ENCODE assay signal across 14 mouse cellular contexts in the genomic region with DNA sequence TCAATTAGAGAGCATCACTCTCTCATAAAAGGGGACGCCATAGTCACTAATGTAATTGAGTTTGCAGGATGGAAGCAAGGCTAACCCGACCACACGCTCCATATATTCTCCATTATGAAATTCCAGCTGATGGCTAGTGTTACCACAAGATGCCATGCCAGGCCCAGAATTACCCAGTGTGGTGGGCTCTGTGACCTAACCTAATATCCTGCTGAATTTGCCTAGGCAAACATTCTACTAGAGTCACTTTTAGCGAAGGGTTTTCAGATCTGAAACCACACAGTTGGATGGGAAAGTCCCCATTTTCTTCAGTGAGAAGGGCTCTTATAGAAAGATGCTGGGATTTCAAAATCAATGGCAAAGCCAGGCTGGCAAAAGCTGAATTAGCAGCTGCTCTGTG.
DNase-seq lines count a peak whose midpoint lies in the region; ATAC-seq lines count a peak whose summit lies in the region.
"Had no signal": no experiment of that assay in that cellular context is flagged by ENCODE, and none has a peak within 500 bp of the region (broad histone marks: within the 10 kb centered on the region; RNA-seq: fewer than 3 reads in every experiment).

No protein-coding gene starts in this region.

- DNase-seq in embryonic facial prominence, embryonic 10.5 days (ENCODE audit: low spot score), result no peak
- DNase-seq in lung, adult 18-20 months, result no peak
- DNase-seq in layer of hippocampus, adult 9-10 months (ENCODE audit: low spot score), result no peak
- DNase-seq in adrenal gland, postnatal 10 days, result no peak
- DNase-seq: cerebellum, adult 11 months; cerebellum, postnatal 25 days; layer of hippocampus, postnatal 36 days had no signal

- H3K9me3 ChIP-seq in embryonic facial prominence, embryonic 13.5 days, result no peaks in the 10 kb centered on the region
- no peaks in the 10 kb centered on the region for H3K9me3 ChIP-seq in embryonic facial prominence, embryonic 10.5 days
- no peaks in the 10 kb centered on the region for H3K9me3 ChIP-seq in lung, embryonic 15.5 days
- no peaks in the 10 kb centered on the region for H3K9me3 ChIP-seq in stomach, embryonic 14.5 days (ENCODE audit: control insufficient read depth, low read depth, low read length)
- H3K9me3 ChIP-seq: forebrain, embryonic 10.5 days; limb, embryonic 12.5 days; midbrain, embryonic 15.5 days had no signal

- H3K4me2 ChIP-seq in embryonic facial prominence, embryonic 13.5 days, result 0 out of 2 replicates have a peak overlapping the region, but pooled peaks have one; percentile 16
- H3K4me2 ChIP-seq in lung, embryonic 15.5 days, result no peak overlapping the region
- H3K4me2 ChIP-seq in stomach, embryonic 14.5 days (replicated peaks; ENCODE audit: low read depth, low read length), result no peak overlapping the region
- H3K4me2 ChIP-seq: limb, embryonic 12.5 days; midbrain, embryonic 15.5 days had no signal

- H3K9ac ChIP-seq in embryonic facial prominence, embryonic 13.5 days, result no peak overlapping the region
- H3K9ac ChIP-seq in lung, embryonic 15.5 days, result no peak overlapping the region
- no peak overlapping the region for H3K9ac ChIP-seq in stomach, embryonic 14.5 days (replicated peaks; ENCODE audit: low read depth, low read length)
- H3K9ac ChIP-seq: limb, embryonic 12.5 days; midbrain, embryonic 15.5 days had no signal

- 52% methylated on average over 4 of the region's 4 CpGs for WGBS in embryonic facial prominence, embryonic 13.5 days
- WGBS in embryonic facial prominence, embryonic 10.5 days, result 85% methylated on average over 4 of the region's 4 CpGs
- 80% methylated on average over 4 of the region's 4 CpGs for WGBS in lung, embryonic 15.5 days
- WGBS in stomach, embryonic 14.5 days, result 78% methylated on average over 4 of the region's 4 CpGs

- H3K4me3 ChIP-seq in embryonic facial prominence, embryonic 13.5 days, result no peak overlapping the region
- no peak overlapping the region for H3K4me3 ChIP-seq in embryonic facial prominence, embryonic 10.5 days
- H3K4me3 ChIP-seq in lung, embryonic 15.5 days, result no peak overlapping the region
- H3K4me3 ChIP-seq in stomach, embryonic 14.5 days (ENCODE audit: low read depth, low read length), result no peak overlapping the region
- H3K4me3 ChIP-seq: forebrain, embryonic 10.5 days; limb, embryonic 12.5 days; midbrain, embryonic 15.5 days had no signal

- no peak for ATAC-seq in embryonic facial prominence, embryonic 13.5 days (ENCODE audit: insufficient number of reproducible peaks, insufficient read depth, low FRiP score, low TSS enrichment, low read depth)
- ATAC-seq in lung, embryonic 15.5 days (ENCODE audit: borderline replicate concordance, extremely low read depth, low FRiP score, low TSS enrichment), result no peak
- ATAC-seq in inflammation-experienced regulatory T-cells, adult 6 months, result peak; percentile 90
- ATAC-seq in stomach, embryonic 14.5 days (ENCODE audit: insufficient number of reproducible peaks, insufficient read depth, low FRiP score, low read depth), result no peak
- ATAC-seq: midbrain, embryonic 15.5 days had no signal

- no peaks in the 10 kb centered on the region for H3K36me3 ChIP-seq in embryonic facial prominence, embryonic 13.5 days
- H3K36me3 ChIP-seq in embryonic facial prominence, embryonic 10.5 days (replicated peaks), result no peaks in the 10 kb centered on the region
- no peaks in the 10 kb centered on the region for H3K36me3 ChIP-seq in lung, embryonic 15.5 days
- no peaks in the 10 kb centered on the region for H3K36me3 ChIP-seq in stomach, embryonic 14.5 days (ENCODE audit: control insufficient read depth, insufficient read depth, low read length)
- H3K36me3 ChIP-seq: forebrain, embryonic 10.5 days; limb, embryonic 12.5 days; midbrain, embryonic 15.5 days had no signal

- peaks cover 22% of the 10 kb centered on the region for H3K4me1 ChIP-seq in embryonic facial prominence, embryonic 13.5 days
- peaks cover 31% of the 10 kb centered on the region for H3K4me1 ChIP-seq in embryonic facial prominence, embryonic 10.5 days
- H3K4me1 ChIP-seq in lung, embryonic 15.5 days, result peaks cover 19% of the 10 kb centered on the region; the same call in 1 of the 2 replicates
- H3K4me1 ChIP-seq in stomach, embryonic 14.5 days (ENCODE audit: control insufficient read depth, insufficient read depth, low read length), result peaks cover 6% of the 10 kb centered on the region
- H3K4me1 ChIP-seq: midbrain, embryonic 15.5 days had no signal

- H3K27me3 ChIP-seq in embryonic facial prominence, embryonic 13.5 days, result no peaks in the 10 kb centered on the region
- peaks cover 5% of the 10 kb centered on the region; the same call in 1 of the 2 replicates for H3K27me3 ChIP-seq in embryonic facial prominence, embryonic 10.5 days (replicated peaks; ENCODE audit: low read depth, poor library complexity, severe bottlenecking)
- no peaks in the 10 kb centered on the region for H3K27me3 ChIP-seq in lung, embryonic 15.5 days
- no peaks in the 10 kb centered on the region for H3K27me3 ChIP-seq in stomach, embryonic 14.5 days (ENCODE audit: control insufficient read depth, insufficient read depth, low read length)
- H3K27me3 ChIP-seq: limb, embryonic 12.5 days; midbrain, embryonic 15.5 days had no signal

- H3K27ac ChIP-seq in embryonic facial prominence, embryonic 13.5 days, result no peak overlapping the region; the same call in 1 of the 2 replicates
- no peak overlapping the region for H3K27ac ChIP-seq in embryonic facial prominence, embryonic 10.5 days (replicated peaks)
- H3K27ac ChIP-seq in lung, embryonic 15.5 days, result peak overlapping the region; percentile 66; the same call in 1 of the 2 replicates
- H3K27ac ChIP-seq in stomach, embryonic 14.5 days (ENCODE audit: low read length), result peak overlapping the region; percentile 83
- H3K27ac ChIP-seq: forebrain, embryonic 10.5 days; limb, embryonic 12.5 days; midbrain, embryonic 15.5 days had no signal

Comparison
In these comparisons a context has a peak if more than half of its experiments do, and no peak if none do; other contexts are left out.
1. H3K27ac ChIP-seq: peak in lung, embryonic 15.5 days (single experiment) and stomach, embryonic 14.5 days (single experiment); none in embryonic facial prominence, embryonic 13.5 days (single experiment) and embryonic facial prominence, embryonic 10.5 days (single experiment).